In the genomic region with DNA sequence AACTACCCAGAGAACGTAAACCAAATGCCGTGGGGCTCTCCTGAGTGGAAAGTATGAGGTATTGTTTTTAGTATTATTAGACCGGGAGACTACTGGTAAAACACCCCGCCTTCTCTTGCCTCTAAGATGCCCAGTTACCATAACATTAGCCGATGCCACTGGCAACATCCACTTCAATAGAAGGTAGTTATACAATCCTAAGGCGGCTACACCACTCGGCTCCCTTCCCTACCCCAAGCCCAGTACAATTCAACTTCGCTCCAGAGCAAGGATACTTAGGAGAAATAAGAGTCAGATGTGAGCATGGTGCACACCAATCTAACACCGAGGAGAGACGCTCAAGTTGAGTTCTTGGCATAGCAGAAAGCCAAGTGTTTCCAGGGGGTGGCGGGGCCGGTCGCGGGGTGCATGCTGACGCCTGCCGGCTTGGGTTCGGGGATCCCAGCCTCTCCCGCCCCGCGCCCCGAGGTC, we compare ENCODE assay signal across 8 mouse cellular contexts. TPM values are rescaled to one million over a fixed set of nuclear protein-coding genes. Genes with fewer than 3 reads are reported as not detected.
DNase-seq lines count a peak whose midpoint lies in the region; ATAC-seq and TF ChIP-seq lines count a peak whose summit lies in the region.

No protein-coding gene starts in this region.

- DNase-seq in cerebellum, adult 18-20 months, result no peak
- no peak for DNase-seq in spleen, adult 2 months (ENCODE audit: low read depth in 1 of 2, low spot score in 2 of 2)
- no peak for DNase-seq in spleen, adult 18-20 months
- peak; percentile 67 for DNase-seq in hindbrain, embryonic 11.5 days (ENCODE audit: low spot score)
- peak; percentile 69 for DNase-seq in lung, postnatal 0 days (ENCODE audit: low spot score)
- DNase-seq in ovary, adult 18-20 months (ENCODE audit: low spot score), result no peak
- DNase-seq in left cerebral cortex, adult 11 months (ENCODE audit: low spot score), result no peak

- H3K27ac ChIP-seq in spleen, adult 2 months (ENCODE audit: insufficient read depth, low read length), result no peak overlapping the region
- H3K27ac ChIP-seq in hindbrain, embryonic 11.5 days (ENCODE audit: low read depth, low read length), result no peak overlapping the region
- peak overlapping the region; percentile 88 for H3K27ac ChIP-seq in lung, postnatal 0 days (ENCODE audit: low read length)

- peak overlapping the region; percentile 67 for H3K9ac ChIP-seq in hindbrain, embryonic 11.5 days (ENCODE audit: low read depth, low read length)
- H3K9ac ChIP-seq in lung, postnatal 0 days (replicated peaks; ENCODE audit: low read depth), result peak overlapping the region; percentile 44

- peak overlapping the region; percentile 94 for H3K4me2 ChIP-seq in hindbrain, embryonic 11.5 days (replicated peaks; ENCODE audit: low read depth, low read length)
- peak overlapping the region; percentile 89 for H3K4me2 ChIP-seq in lung, postnatal 0 days (replicated peaks; ENCODE audit: low read depth, low read length)

- peaks cover 8% of the 10 kb centered on the region for H3K4me1 ChIP-seq in spleen, adult 2 months (ENCODE audit: control insufficient read depth, insufficient read depth, insufficient read length)
- H3K4me1 ChIP-seq in hindbrain, embryonic 11.5 days (replicated peaks; ENCODE audit: control insufficient read depth, insufficient read depth, low read length), result peaks cover 9% of the 10 kb centered on the region
- H3K4me1 ChIP-seq in lung, postnatal 0 days (ENCODE audit: insufficient read depth, low read depth, low read length), result no peaks in the 10 kb centered on the region; the same call in 1 of the 2 replicates

- WGBS in spleen, adult 2 months, result 6% methylated on average over 21 of the region's 21 CpGs
- 2% methylated on average over 21 of the region's 21 CpGs for WGBS in hindbrain, embryonic 11.5 days
- WGBS in lung, postnatal 0 days, result 2% methylated on average over 21 of the region's 21 CpGs

- peak; percentile 12; the same call in 1 of the 2 replicates for ATAC-seq in cerebellum, adult (ENCODE audit: insufficient number of reproducible peaks, low FRiP score, low TSS enrichment)
- ATAC-seq in hindbrain, embryonic 11.5 days (ENCODE audit: low FRiP score), result peak; percentile 25; the same call in 1 of the 2 replicates
- peak; percentile 76 for ATAC-seq in lung, postnatal 0 days

- peaks cover 17% of the 10 kb centered on the region for H3K27me3 ChIP-seq in spleen, adult 2 months (ENCODE audit: control insufficient read depth, insufficient read depth, low read length)
- H3K27me3 ChIP-seq in hindbrain, embryonic 11.5 days (ENCODE audit: control insufficient read depth, insufficient read depth, low read length), result peaks cover 27% of the 10 kb centered on the region
- no peaks in the 10 kb centered on the region for H3K27me3 ChIP-seq in lung, postnatal 0 days (replicated peaks; ENCODE audit: insufficient read depth, low read length)

- H3K9me3 ChIP-seq in hindbrain, embryonic 11.5 days (ENCODE audit: control insufficient read depth, low read length), result no peaks in the 10 kb centered on the region
- no peaks in the 10 kb centered on the region for H3K9me3 ChIP-seq in lung, postnatal 0 days (ENCODE audit: low read length)

- 0 out of 2 replicates have a peak, but pooled peaks have one; percentile 7 for TF ChIP-seq EP300 in lung, postnatal 0 days (IDR thresholded peaks at IDR 0.05)

- TF ChIP-seq CTCF in spleen, adult 2 months (IDR thresholded peaks at IDR 0.05; ENCODE audit: extremely low read depth, insufficient read depth, insufficient read length, insufficient replicate concordance), result no peak
- TF ChIP-seq CTCF in lung, postnatal 0 days (IDR thresholded peaks at IDR 0.05), result no peak

- H3K36me3 ChIP-seq in spleen, adult 2 months (ENCODE audit: control insufficient read depth, insufficient read depth, low read length), result no peaks in the 10 kb centered on the region
- no peaks in the 10 kb centered on the region for H3K36me3 ChIP-seq in hindbrain, embryonic 11.5 days (ENCODE audit: control insufficient read depth, insufficient read depth, low read length)
- no peaks in the 10 kb centered on the region for H3K36me3 ChIP-seq in lung, postnatal 0 days (ENCODE audit: insufficient read depth, low read length)

- peak overlapping the region; percentile 66 for H3K4me3 ChIP-seq in spleen, adult 2 months (ENCODE audit: extremely low read depth, insufficient read depth, insufficient read length)
- H3K4me3 ChIP-seq in hindbrain, embryonic 11.5 days (ENCODE audit: low read depth, low read length), result peak overlapping the region; percentile 63
- peak overlapping the region; percentile 64 for H3K4me3 ChIP-seq in lung, postnatal 0 days (ENCODE audit: low read depth, low read length)

- no peak for TF ChIP-seq POLR2A in spleen, adult 2 months (IDR thresholded peaks at IDR 0.05; ENCODE audit: low read depth, low read length)

RNA-seq across cellular contexts. Expression of gene Dusp14, which starts 1.3 kb away (rescaled TPM):
- 1.8 and 1.9 TPM in 2 replicates for polyA plus RNA-seq in spleen, adult 2 months (2012; rRNA removed)
- polyA plus RNA-seq in hindbrain, embryonic 11.5 days (2014; fragmentation: Nextera tagmentation; extraction: Ambion mirVana), result 13.7 and 14.8 TPM in 2 replicates
- polyA plus RNA-seq in lung, postnatal 0 days (2015; fragmentation: Nextera tagmentation; extraction: Ambion mirVana), result 66.7 and 69.2 TPM in 2 replicates

Comparison
In these comparisons a context has a peak if more than half of its experiments do, and no peak if none do; other contexts are left out.
1. ATAC-seq: peak in every context shown above with its lines; median percentile 76 in lung, postnatal 0 days; 25 in hindbrain, embryonic 11.5 days; 12 in cerebellum, adult.
2. DNase-seq: peak in hindbrain, embryonic 11.5 days (single experiment) and lung, postnatal 0 days (single experiment); none in cerebellum, adult 18-20 months (0 of 2), spleen, adult 2 months (0 of 2), spleen, adult 18-20 months (0 of 2), ovary, adult 18-20 months (single experiment) and left cerebral cortex, adult 11 months (single experiment).
3. Peak in every context shown above with its lines, with median percentiles within 50 percentile points of each other: H3K4me3 ChIP-seq.